Mouse (Mus musculus) gastrocnemius, postnatal 4 days (tissue): ENCODE data around the gene Foxp4. TPM values are rescaled to one million over a fixed set of nuclear protein-coding genes. Genes with fewer than 3 reads are reported as not detected.
A peak's percentile ranks its signal among the peaks of the same experiment; 100 is the strongest.

ENCODE experiments used
- DNase-seq, 2 experiments: peaks; one replicate each; pipeline ENCODE4 v3.0.0; 2021 to 2022; ENCODE audit warnings: low spot score in 2 of 2, mixed read lengths in 2 of 2
- total RNA-seq, 2 experiments: library from RNA; stranded (reverse); gene quantifications; 2 replicates each; pipeline ENCODE4 v1.2.3; 2021

Foxp4 gene
- total RNA-seq, 2 experiments from 2014 or later = 18.9 to 22.3 TPM

GRCm38 (mm10) chr17:47936591-47936990, 12.1 kb upstream of the Foxp4 start:
- DNase-seq = no peak

- no peak for DNase-seq
These were observed 5.0 kb upstream of the Foxp4 start for GRCm38 (mm10) chr17:47929431-47929830.

- no peak for DNase-seq
These were observed 1.5 kb upstream of the Foxp4 start for GRCm38 (mm10) chr17:47925988-47926387.

GRCm38 (mm10) chr17:47925340-47925926, 988 bp upstream of the Foxp4 start:
- DNase-seq = no peak

- DNase-seq = peak; percentile 55 to 68
These were observed 615 bp downstream of the Foxp4 start for GRCm38 (mm10) chr17:47923678-47924382.

GRCm38 (mm10) chr17:47923011-47923677, 1.3 kb downstream of the Foxp4 start:
- DNase-seq = peak; percentile 39 to 43

- DNase-seq = no peak
These were observed 1.9 kb downstream of the Foxp4 start for GRCm38 (mm10) chr17:47922579-47922978.

GRCm38 (mm10) chr17:47922116-47922515, 2.3 kb downstream of the Foxp4 start:
- DNase-seq = no peak

GRCm38 (mm10) chr17:47921136-47921665, 3.2 kb downstream of the Foxp4 start:
- no peak for DNase-seq

GRCm38 (mm10) chr17:47919826-47920225, 4.6 kb downstream of the Foxp4 start:
- DNase-seq = no peak

- DNase-seq = no peak
These were observed 6.5 kb downstream of the Foxp4 start for GRCm38 (mm10) chr17:47917907-47918306.

- DNase-seq = no peak
These were observed 7.2 kb downstream of the Foxp4 start for GRCm38 (mm10) chr17:47917212-47917611.

- DNase-seq = no peak
These were observed 9.7 kb downstream of the Foxp4 start for GRCm38 (mm10) chr17:47914676-47915219.

- peak in 1 of 2 experiments; percentile 58 for DNase-seq
These were observed 15.1 kb downstream of the Foxp4 start for GRCm38 (mm10) chr17:47909091-47910001.

- no peak for DNase-seq
These were observed 16.4 kb downstream of the Foxp4 start for GRCm38 (mm10) chr17:47908079-47908478.

GRCm38 (mm10) chr17:47907366-47907920, 17.0 kb downstream of the Foxp4 start:
- DNase-seq = no peak

- DNase-seq = no peak
These were observed 20.4 kb downstream of the Foxp4 start for GRCm38 (mm10) chr17:47903846-47904680.

GRCm38 (mm10) chr17:47901782-47902181, 22.7 kb downstream of the Foxp4 start:
- no peak for DNase-seq

GRCm38 (mm10) chr17:47900716-47901115, 23.7 kb downstream of the Foxp4 start:
- DNase-seq = no peak
